Mouse (Mus musculus) neural tube, embryonic 10.5 days (tissue): Measurements from ENCODE around the gene Dync2li1.
A peak's percentile ranks its signal among the peaks of the same experiment; 100 is the strongest.

Experiments
- DNase-seq: peaks from one replicate; pipeline ENCODE4 v3.0.0-alpha.2; 2017; ENCODE audit warnings: low spot score; ENCODE audit errors: extremely low spot score

The Dync2li1 gene

GRCm38 (mm10) chr17:84626276-84626856 lies at the start of gene Dync2li1:
Dync2li1 (plus strand) TSS chr17:84626496.
- DNase-seq, result peak; percentile 96

- no peak for DNase-seq
These were observed 49.5 kb upstream of the Dync2li1 start for GRCm38 (mm10) chr17:84576621-84577293.

- no peak for DNase-seq
These were observed 47.0 kb upstream of the Dync2li1 start for GRCm38 (mm10) chr17:84579249-84579648.

- no peak for DNase-seq
These were observed 46.5 kb upstream of the Dync2li1 start for GRCm38 (mm10) chr17:84579817-84580216.

GRCm38 (mm10) chr17:84580821-84581220 lies 45.5 kb upstream of the Dync2li1 start:
- no peak for DNase-seq

GRCm38 (mm10) chr17:84581740-84582414 lies 44.4 kb upstream of the Dync2li1 start:
- DNase-seq, result no peak

- DNase-seq, result no peak
These were observed 42.2 kb upstream of the Dync2li1 start for GRCm38 (mm10) chr17:84584107-84584506.

DNA sequence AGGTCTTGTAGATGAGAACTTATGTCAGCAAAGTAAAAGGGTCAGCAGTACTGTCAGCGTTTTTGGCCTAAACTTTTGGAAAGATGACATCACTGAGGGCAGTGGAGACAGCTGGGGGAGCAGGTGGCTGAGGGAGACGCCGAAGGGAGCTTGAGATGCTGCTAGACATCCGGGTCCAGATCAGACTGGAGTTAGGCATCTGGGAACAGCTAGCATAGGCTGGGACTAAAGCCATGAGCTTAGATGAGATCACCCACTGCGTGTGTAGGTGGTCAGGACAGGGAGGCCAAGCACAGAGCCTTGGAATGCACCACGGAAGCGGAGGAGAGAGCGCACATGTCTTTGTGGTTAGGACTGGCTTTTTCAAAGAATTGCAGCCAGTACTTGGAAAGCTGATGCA lies 41.2 kb upstream of the Dync2li1 start:
- no peak for DNase-seq

- no peak for DNase-seq
These were observed 36.2 kb upstream of the Dync2li1 start for GRCm38 (mm10) chr17:84590065-84590464.

GRCm38 (mm10) chr17:84591431-84592150 lies 34.7 kb upstream of the Dync2li1 start:
- DNase-seq, result no peak

GRCm38 (mm10) chr17:84596015-84596441 lies 30.3 kb upstream of the Dync2li1 start:
- DNase-seq, result no peak

GRCm38 (mm10) chr17:84596501-84596900 lies 29.8 kb upstream of the Dync2li1 start:
- no peak for DNase-seq

- no peak for DNase-seq
These were observed 28.4 kb upstream of the Dync2li1 start for GRCm38 (mm10) chr17:84597859-84598258.

DNA sequence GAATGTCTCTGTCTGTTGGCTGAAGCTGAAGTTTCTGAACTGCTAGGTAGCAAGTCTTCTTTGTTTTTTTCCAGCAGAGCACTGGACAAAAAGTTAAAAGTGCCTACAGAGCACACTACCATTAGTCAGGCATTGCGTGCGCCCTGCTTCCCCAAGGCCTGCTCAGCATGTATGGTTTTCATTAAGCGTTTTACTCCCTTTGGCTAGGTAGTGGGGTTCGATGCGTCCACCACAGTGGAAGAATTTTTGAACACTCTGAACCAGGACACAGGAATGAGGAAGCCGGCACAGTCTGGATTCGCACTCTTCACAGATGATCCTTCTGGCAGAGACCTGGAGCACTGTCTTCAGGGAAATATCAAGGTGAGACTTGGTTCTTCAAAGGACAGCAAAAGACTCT lies 27.4 kb upstream of the Dync2li1 start:
- DNase-seq, result no peak

DNA sequence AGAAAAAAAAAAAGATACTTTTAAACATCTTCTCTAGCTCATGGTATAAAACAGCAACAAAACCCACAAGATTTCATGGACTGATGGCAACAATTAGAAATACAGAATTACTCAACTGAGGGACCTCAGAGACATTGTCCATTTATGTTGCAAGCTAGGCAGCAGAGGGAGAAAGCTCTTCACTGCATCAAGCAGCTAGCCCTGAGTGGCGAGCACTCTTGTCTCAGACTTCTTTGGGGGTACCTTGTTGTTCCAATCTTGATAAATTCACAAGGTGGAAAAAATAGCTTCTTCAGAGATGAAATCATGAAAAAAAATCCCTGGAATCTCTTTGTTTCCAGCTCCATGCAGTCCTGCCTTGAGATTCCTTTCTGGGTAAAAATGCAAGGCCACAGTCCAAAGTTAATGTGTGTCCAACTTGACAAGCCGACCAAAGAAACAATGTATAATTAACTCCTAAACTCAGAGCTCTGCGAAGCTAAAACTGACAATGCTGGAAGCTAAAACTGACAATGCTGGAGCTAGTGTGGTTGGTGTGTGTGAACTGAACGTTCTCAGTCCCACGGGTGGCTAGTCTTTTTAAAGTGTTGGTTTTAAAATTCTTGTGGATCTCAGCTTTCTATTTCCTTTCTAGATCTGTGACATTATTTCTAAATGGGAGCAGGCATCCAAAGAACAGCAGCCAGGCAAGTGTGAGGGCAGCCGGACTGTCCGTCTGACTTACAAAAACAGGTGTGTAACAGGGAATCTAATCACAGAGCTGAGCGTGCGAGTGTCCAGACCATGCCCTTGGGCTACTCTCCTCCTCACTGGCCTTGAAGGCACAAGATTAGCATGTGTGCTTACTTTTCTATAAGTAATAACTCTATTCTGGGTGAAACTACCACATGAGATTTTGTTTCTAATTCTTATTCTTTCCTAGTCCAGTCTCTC lies 26.0 kb upstream of the Dync2li1 start:
- DNase-seq, result no peak

GRCm38 (mm10) chr17:84601805-84602204 lies 24.5 kb upstream of the Dync2li1 start:
- no peak for DNase-seq

GRCm38 (mm10) chr17:84603202-84603627 lies 23.1 kb upstream of the Dync2li1 start:
- DNase-seq, result no peak

- DNase-seq, result no peak
These were observed 22.4 kb upstream of the Dync2li1 start for GRCm38 (mm10) chr17:84603709-84604420.

- no peak for DNase-seq
These were observed 19.3 kb upstream of the Dync2li1 start for GRCm38 (mm10) chr17:84606976-84607375.

DNA sequence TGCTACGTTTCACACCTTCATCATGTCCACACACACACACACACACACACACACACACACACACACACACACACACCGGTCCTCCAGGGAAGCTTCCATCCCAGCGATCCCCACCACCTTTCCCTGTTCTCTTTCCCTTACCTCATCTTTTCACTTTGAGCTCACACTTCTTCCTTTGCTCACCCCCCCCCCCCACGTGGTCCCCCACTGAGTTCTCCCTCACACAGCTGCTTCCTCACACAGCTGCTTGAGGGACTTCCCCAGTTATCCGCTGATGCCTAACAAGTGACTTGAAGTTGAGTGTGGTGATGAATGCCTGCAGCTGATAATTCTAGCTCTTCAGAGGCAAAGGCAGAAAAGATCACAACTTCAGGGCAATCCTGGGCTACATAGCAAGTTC lies 18.7 kb upstream of the Dync2li1 start:
- no peak for DNase-seq
